Mouse (Mus musculus): ENCODE measurements around the gene Otud7b. TPM values are rescaled to one million over a fixed set of nuclear protein-coding genes. Genes with fewer than 3 reads are reported as not detected.

The Otud7b gene
- polyA plus RNA-seq, 1 experiment = not detected

- Histone ChIP-seq H3K4me1 (ENCODE audit: control insufficient read depth, insufficient read depth, low read length) (peaks cover 6% of the 10 kb centered on the region), H3K27ac (ENCODE audit: insufficient read depth, low read depth, low read length) (no peak overlapping the region), H3K4me3 (ENCODE audit: insufficient read depth, low read depth, low read length) (no peak overlapping the region)
- TF ChIP-seq CTCF (IDR thresholded peaks at IDR 0.05; ENCODE audit: insufficient read depth, low read depth, low read length) = no peak
- TF ChIP-seq POLR2A (IDR thresholded peaks at IDR 0.05; ENCODE audit: insufficient read depth, low read depth, low read length) = no peak
- WGBS = 54% methylated on average over 13 of the region's 13 CpGs
Observed at GRCm38 (mm10) chr3:96093509-96093908, 10.8 kb upstream of the Otud7b start.

- H3K27ac ChIP-seq (ENCODE audit: insufficient read depth, low read depth, low read length) = no peak overlapping the region
- TF ChIP-seq POLR2A (IDR thresholded peaks at IDR 0.05; ENCODE audit: insufficient read depth, low read depth, low read length) (no peak), CTCF (IDR thresholded peaks at IDR 0.05; ENCODE audit: insufficient read depth, low read depth, low read length) (no peak)
- H3K4me1 ChIP-seq (ENCODE audit: control insufficient read depth, insufficient read depth, low read length) = peaks cover 6% of the 10 kb centered on the region
- WGBS = 64% methylated on average over 13 of the region's 13 CpGs
- H3K4me3 ChIP-seq (ENCODE audit: insufficient read depth, low read depth, low read length) = no peak overlapping the region
Observed at GRCm38 (mm10) chr3:96094203-96094602, 10.1 kb upstream of the Otud7b start.

- H3K27ac ChIP-seq (ENCODE audit: insufficient read depth, low read depth, low read length) = no peak overlapping the region
- TF ChIP-seq CTCF (IDR thresholded peaks at IDR 0.05; ENCODE audit: insufficient read depth, low read depth, low read length) (no peak), POLR2A (IDR thresholded peaks at IDR 0.05; ENCODE audit: insufficient read depth, low read depth, low read length) (no peak)
- H3K4me3 ChIP-seq (ENCODE audit: insufficient read depth, low read depth, low read length) = no peak overlapping the region
- WGBS = 70% methylated on average over 4 of the region's 4 CpGs
- peaks cover 6% of the 10 kb centered on the region for H3K4me1 ChIP-seq (ENCODE audit: control insufficient read depth, insufficient read depth, low read length)
Observed at GRCm38 (mm10) chr3:96098168-96098567, 6.2 kb upstream of the Otud7b start.

GRCm38 (mm10) chr3:96098616-96099267 lies 5.6 kb upstream of the Otud7b start:
- Histone ChIP-seq H3K27ac (ENCODE audit: insufficient read depth, low read depth, low read length) (no peak overlapping the region), H3K4me3 (ENCODE audit: insufficient read depth, low read depth, low read length) (no peak overlapping the region), H3K4me1 (ENCODE audit: control insufficient read depth, insufficient read depth, low read length) (peaks cover 3% of the 10 kb centered on the region; the same call in 1 of the 2 replicates)
- WGBS = 58% methylated on average over 7 of the region's 7 CpGs
- TF ChIP-seq CTCF (IDR thresholded peaks at IDR 0.05; ENCODE audit: insufficient read depth, low read depth, low read length) = no peak
- TF ChIP-seq POLR2A (IDR thresholded peaks at IDR 0.05; ENCODE audit: insufficient read depth, low read depth, low read length) = no peak

- Histone ChIP-seq H3K27ac (ENCODE audit: insufficient read depth, low read depth, low read length) (no peak overlapping the region), H3K4me1 (ENCODE audit: control insufficient read depth, insufficient read depth, low read length) (no peaks in the 10 kb centered on the region), H3K4me3 (ENCODE audit: insufficient read depth, low read depth, low read length) (no peak overlapping the region)
- WGBS = 24% methylated on average over 14 of the region's 14 CpGs
- TF ChIP-seq POLR2A (IDR thresholded peaks at IDR 0.05; ENCODE audit: insufficient read depth, low read depth, low read length) = no peak
- TF ChIP-seq CTCF (IDR thresholded peaks at IDR 0.05; ENCODE audit: insufficient read depth, low read depth, low read length) = no peak
Observed at GRCm38 (mm10) chr3:96102100-96102872, 2.0 kb upstream of the Otud7b start.

- Histone ChIP-seq H3K4me1 (ENCODE audit: control insufficient read depth, insufficient read depth, low read length) (no peaks in the 10 kb centered on the region), H3K27ac (ENCODE audit: insufficient read depth, low read depth, low read length) (peak overlapping the region; percentile 86), H3K4me3 (ENCODE audit: insufficient read depth, low read depth, low read length) (peak overlapping the region; percentile 73)
- TF ChIP-seq CTCF (IDR thresholded peaks at IDR 0.05; ENCODE audit: insufficient read depth, low read depth, low read length) = no peak
- no peak for TF ChIP-seq POLR2A (IDR thresholded peaks at IDR 0.05; ENCODE audit: insufficient read depth, low read depth, low read length)
- WGBS = 3% methylated on average over 8 of the region's 8 CpGs
Observed at GRCm38 (mm10) chr3:96103901-96104260, 446 bp upstream of the Otud7b start.

GRCm38 (mm10) chr3:96105232-96105747 lies 963 bp downstream of the Otud7b start:
- peak overlapping the region; percentile 73 for H3K4me3 ChIP-seq (ENCODE audit: insufficient read depth, low read depth, low read length)
- H3K4me1 ChIP-seq (ENCODE audit: control insufficient read depth, insufficient read depth, low read length) = no peaks in the 10 kb centered on the region
- peak overlapping the region; percentile 74 for H3K27ac ChIP-seq (ENCODE audit: insufficient read depth, low read depth, low read length)
- WGBS = 3% methylated on average over 10 of the region's 10 CpGs
- no peak for TF ChIP-seq CTCF (IDR thresholded peaks at IDR 0.05; ENCODE audit: insufficient read depth, low read depth, low read length)
- no peak for TF ChIP-seq POLR2A (IDR thresholded peaks at IDR 0.05; ENCODE audit: insufficient read depth, low read depth, low read length)

- TF ChIP-seq CTCF (IDR thresholded peaks at IDR 0.05; ENCODE audit: insufficient read depth, low read depth, low read length) (no peak), POLR2A (IDR thresholded peaks at IDR 0.05; ENCODE audit: insufficient read depth, low read depth, low read length) (no peak)
- Histone ChIP-seq H3K4me3 (ENCODE audit: insufficient read depth, low read depth, low read length) (no peak overlapping the region), H3K27ac (ENCODE audit: insufficient read depth, low read depth, low read length) (no peak overlapping the region), H3K4me1 (ENCODE audit: control insufficient read depth, insufficient read depth, low read length) (no peaks in the 10 kb centered on the region)
- 81% methylated on average over 4 of the region's 4 CpGs for WGBS
Observed at GRCm38 (mm10) chr3:96106151-96106550, 1.8 kb downstream of the Otud7b start.

GRCm38 (mm10) chr3:96108315-96108714 lies 4.0 kb downstream of the Otud7b start:
- H3K4me1 ChIP-seq (ENCODE audit: control insufficient read depth, insufficient read depth, low read length) = no peaks in the 10 kb centered on the region
- WGBS = 76% methylated on average over 3 of the region's 3 CpGs
- H3K4me3 ChIP-seq (ENCODE audit: insufficient read depth, low read depth, low read length) = no peak overlapping the region
- TF ChIP-seq CTCF (IDR thresholded peaks at IDR 0.05; ENCODE audit: insufficient read depth, low read depth, low read length) (no peak), POLR2A (IDR thresholded peaks at IDR 0.05; ENCODE audit: insufficient read depth, low read depth, low read length) (no peak)
- no peak overlapping the region; the same call in 1 of the 2 replicates for H3K27ac ChIP-seq (ENCODE audit: insufficient read depth, low read depth, low read length)

All from olfactory bulb, adult 2 months (tissue).